Mouse (Mus musculus) cerebellum, adult 8-10 months (tissue): Measurements from ENCODE around the gene Nav1.

Experiments used
- DNase-seq: peaks from one replicate; pipeline ENCODE4 v3.0.0; 2022

The Nav1 gene

GRCm38 (mm10) chr1:135607019-135607418 lies at the start of gene Nav1:
Gene Nav1 (minus strand): TSS chr1:135607295.
- DNase-seq, result no peak

GRCm38 (mm10) chr1:135653909-135654308 lies 46.8 kb upstream of the Nav1 start:
- no peak for DNase-seq

- DNase-seq, result no peak
Observed at GRCm38 (mm10) chr1:135645459-135646195, 38.5 kb upstream of the Nav1 start.

- no peak for DNase-seq
Observed at GRCm38 (mm10) chr1:135644110-135644509, 37.0 kb upstream of the Nav1 start.

- DNase-seq, result no peak
Observed at GRCm38 (mm10) chr1:135643691-135644090, 36.6 kb upstream of the Nav1 start.

GRCm38 (mm10) chr1:135639853-135640252 lies 32.8 kb upstream of the Nav1 start:
- DNase-seq, result no peak

- DNase-seq, result no peak
Observed at GRCm38 (mm10) chr1:135639093-135639492, 32.0 kb upstream of the Nav1 start.

- no peak for DNase-seq
Observed at GRCm38 (mm10) chr1:135637574-135638008, 30.5 kb upstream of the Nav1 start.

- DNase-seq, result no peak
Observed at GRCm38 (mm10) chr1:135636111-135636511, 29.0 kb upstream of the Nav1 start.

- DNase-seq, result no peak
Observed at GRCm38 (mm10) chr1:135635323-135636064, 28.4 kb upstream of the Nav1 start.

- DNase-seq, result no peak
Observed at GRCm38 (mm10) chr1:135634791-135635190, 27.7 kb upstream of the Nav1 start.

GRCm38 (mm10) chr1:135633884-135634283 lies 26.8 kb upstream of the Nav1 start:
- DNase-seq, result no peak

GRCm38 (mm10) chr1:135633478-135633877 lies 26.4 kb upstream of the Nav1 start:
- no peak for DNase-seq

- no peak for DNase-seq
Observed at GRCm38 (mm10) chr1:135632199-135632598, 25.1 kb upstream of the Nav1 start.

GRCm38 (mm10) chr1:135631515-135631914 lies 24.4 kb upstream of the Nav1 start:
- no peak for DNase-seq

GRCm38 (mm10) chr1:135629846-135630245 lies 22.8 kb upstream of the Nav1 start:
- DNase-seq, result no peak

GRCm38 (mm10) chr1:135626218-135626617 lies 19.1 kb upstream of the Nav1 start:
- no peak for DNase-seq

- DNase-seq, result no peak
Observed at GRCm38 (mm10) chr1:135625741-135626140, 18.6 kb upstream of the Nav1 start.

- no peak for DNase-seq
Observed at GRCm38 (mm10) chr1:135624646-135625045, 17.6 kb upstream of the Nav1 start.

GRCm38 (mm10) chr1:135623136-135623535 lies 16.0 kb upstream of the Nav1 start:
- DNase-seq, result no peak

GRCm38 (mm10) chr1:135621307-135621706 lies 14.2 kb upstream of the Nav1 start:
- no peak for DNase-seq

GRCm38 (mm10) chr1:135619932-135620391 lies 12.9 kb upstream of the Nav1 start:
- DNase-seq, result no peak

- DNase-seq, result no peak
Observed at GRCm38 (mm10) chr1:135619130-135619529, 12.0 kb upstream of the Nav1 start.

GRCm38 (mm10) chr1:135617344-135617743 lies 10.2 kb upstream of the Nav1 start:
- DNase-seq, result no peak
